Mouse (Mus musculus) heart, embryonic 11.5 days (tissue): ENCODE data around the gene Tnip3. TPM values are rescaled to one million over a fixed set of nuclear protein-coding genes. Genes with fewer than 3 reads are reported as not detected.

Source experiments
- ATAC-seq: fragments of 200-750 bp; cut with Nextera tagmentation; replicated peaks from 2 replicates; pipeline ENCODE4 v1.8.0; 2017; ENCODE audit warnings: moderate library complexity; ENCODE audit not compliant: insufficient number of reproducible peaks, low FRiP score, low TSS enrichment
- H3K27ac ChIP-seq: fragments of 300-500 bp; sonication (generic); 2 replicates; pipeline ENCODE4 v1.5.1; 2014; ENCODE audit warnings: mild to moderate bottlenecking, low read depth, low read length
- H3K27me3 ChIP-seq: fragments of 300-500 bp; sonication (generic); 2 replicates; pipeline ENCODE4 v1.6.1; 2014; ENCODE audit warnings: mild to moderate bottlenecking, low read length, mixed read lengths; ENCODE audit not compliant: control insufficient read depth, insufficient read depth
- H3K36me3 ChIP-seq: fragments of 300-500 bp; sonication (generic); 2 replicates; pipeline ENCODE4 v1.6.1; 2014; ENCODE audit warnings: mild to moderate bottlenecking, low read length, moderate library complexity, mixed read lengths; ENCODE audit not compliant: control insufficient read depth, insufficient read depth
- H3K4me1 ChIP-seq: fragments of 300-500 bp; sonication (generic); 2 replicates; pipeline ENCODE4 v1.6.1; 2014; ENCODE audit warnings: low read length; ENCODE audit not compliant: control insufficient read depth, insufficient read depth
- H3K4me2 ChIP-seq: fragments of 300-500 bp; sonication (generic); 2 replicates; pipeline ENCODE4 v1.6.1; 2014; ENCODE audit warnings: mild to moderate bottlenecking, moderate library complexity
- H3K4me3 ChIP-seq: fragments of 300-500 bp; sonication (generic); 2 replicates; pipeline ENCODE4 v1.5.1; 2014; ENCODE audit warnings: low read depth, low read length
- H3K9ac ChIP-seq: fragments of 300-500 bp; sonication (generic); 2 replicates; pipeline ENCODE4 v1.6.1; 2014; ENCODE audit warnings: mild to moderate bottlenecking, low read depth, low read length, moderate library complexity
- H3K9me3 ChIP-seq: fragments of 300-500 bp; sonication (generic); replicated peaks from 2 replicates; pipeline ENCODE4 v1.6.1; 2016; ENCODE audit warnings: low read length; ENCODE audit not compliant: control insufficient read depth
- WGBS: fragments of 180-500 bp; shearing (Covaris S2); extraction: QIAGEN DNeasy Blood & Tissue Kit; methylation state at CpG from one replicate; pipeline ENCODE4 v1.1.7; 2014; ENCODE audit not compliant: insufficient replicate concordance; 5-methylcytosine and 5-hydroxymethylcytosine counted together
- polyA plus RNA-seq: library from polyadenylated mRNA; unstranded; fragments of >200 nt; fragmentation: Nextera tagmentation; extraction: Ambion mirVana; gene quantifications from 2 replicates; pipeline ENCODE4 v1.2.1, GENCODE M21; 2014

Tnip3 gene
- 0.20 and 0.23 TPM in 2 replicates for polyA plus RNA-seq

DNA sequence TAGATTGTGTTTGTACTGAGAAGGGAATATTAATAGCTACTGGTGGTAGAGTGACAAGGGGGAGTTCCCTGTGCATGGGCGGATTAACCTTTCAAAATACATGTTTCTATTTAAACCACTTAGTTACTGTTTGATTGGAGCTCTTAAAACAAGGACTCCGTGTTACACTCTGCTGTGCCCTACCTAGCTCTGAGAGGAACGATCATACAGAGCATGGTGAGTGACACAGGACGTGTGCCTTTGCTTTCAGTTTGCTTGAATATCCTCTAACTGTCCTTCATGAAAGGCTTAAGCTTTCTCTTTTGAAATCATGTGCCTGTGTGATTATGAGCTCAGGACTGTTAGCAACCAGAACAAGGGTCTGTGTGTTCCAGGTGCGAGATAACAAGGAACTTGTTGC lies at the start of gene Tnip3:
Gene Tnip3, plus strand, starts transcription at position 122 of the 400 bp plus-strand sequence.
- no peaks in the 10 kb centered on the region for H3K27me3 ChIP-seq
- no peak within 1 kb of the TSS for H3K4me3 ChIP-seq
- no peaks in the 10 kb centered on the region for H3K36me3 ChIP-seq
- no peaks in the 10 kb centered on the region for H3K9me3 ChIP-seq
- no peak within 1 kb of the TSS for H3K27ac ChIP-seq
- no peak for ATAC-seq
- H3K4me1 ChIP-seq, result no peaks in the 10 kb centered on the region
- 58% methylated on average over 5 of the region's 5 CpGs for WGBS
- no peak within 1 kb of the TSS for H3K9ac ChIP-seq
- peak within 1 kb of the TSS; percentile 11; the same call in 1 of the 2 replicates for H3K4me2 ChIP-seq

DNA sequence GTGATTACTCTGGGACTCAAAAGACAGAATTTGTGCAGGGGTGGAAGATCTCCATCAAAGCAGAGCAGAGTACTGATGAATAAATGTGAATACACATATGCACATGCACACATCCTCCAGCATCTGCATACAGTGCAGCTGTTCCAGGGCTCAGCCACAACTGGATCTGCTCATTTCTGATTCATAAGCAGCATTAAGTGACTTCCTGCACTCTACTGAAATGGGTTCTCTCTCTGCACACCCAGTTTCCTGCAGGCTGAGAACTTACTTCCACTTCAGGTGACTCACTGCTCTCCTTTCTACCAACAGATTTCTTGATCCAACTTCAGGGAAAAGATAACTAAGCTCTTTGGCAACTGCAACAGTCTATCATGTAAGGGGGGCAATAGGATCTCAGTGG lies 26.3 kb upstream of the Tnip3 start:
- Histone ChIP-seq H3K9me3 (no peaks in the 10 kb centered on the region), H3K4me1 (no peaks in the 10 kb centered on the region)
- ATAC-seq, result no peak

DNA sequence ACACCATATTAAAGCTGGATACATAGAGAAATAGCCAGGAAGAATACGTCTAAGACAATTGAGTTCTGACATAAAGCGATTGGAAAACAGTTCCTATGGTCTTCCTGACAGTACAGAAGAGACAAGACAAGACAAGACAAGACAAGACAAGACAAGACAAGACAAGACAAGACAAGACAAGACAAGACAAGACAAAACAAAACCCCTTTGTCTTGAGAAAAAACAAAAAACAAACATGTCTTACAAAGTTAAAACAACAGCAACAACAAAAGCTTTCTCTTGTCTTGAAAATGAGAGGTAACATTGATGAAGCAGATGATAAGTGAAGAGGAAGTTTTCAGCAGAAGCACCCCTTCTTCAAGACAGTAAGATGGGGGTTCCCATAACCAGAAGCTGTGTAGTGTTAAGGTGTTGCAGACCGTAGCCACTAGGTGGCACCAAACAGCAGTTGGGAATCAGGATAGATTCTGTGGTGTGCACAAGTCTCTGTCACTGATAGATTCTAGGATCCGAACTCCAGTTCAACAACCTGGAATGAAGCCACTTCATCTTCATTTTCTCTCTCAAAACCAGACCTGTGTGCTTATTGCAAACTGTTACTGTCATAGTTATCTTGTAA lies 15.0 kb upstream of the Tnip3 start:
- no peaks in the 10 kb centered on the region for H3K27me3 ChIP-seq
- no peak overlapping the region for H3K9ac ChIP-seq
- H3K4me2 ChIP-seq, result no peak overlapping the region
- H3K4me1 ChIP-seq, result no peaks in the 10 kb centered on the region
- H3K36me3 ChIP-seq, result no peaks in the 10 kb centered on the region
- ATAC-seq, result no peak
- no peaks in the 10 kb centered on the region for H3K9me3 ChIP-seq
- WGBS, result 41% methylated on average over 4 of the region's 4 CpGs
- no peak overlapping the region for H3K27ac ChIP-seq
- no peak overlapping the region for H3K4me3 ChIP-seq

More for the DNA sequence above, 26.3 kb upstream of the Tnip3 start:
- H3K27me3 ChIP-seq, result no peaks in the 10 kb centered on the region
- H3K27ac ChIP-seq, result no peak overlapping the region
- H3K9ac ChIP-seq, result no peak overlapping the region
- H3K4me2 ChIP-seq, result no peak overlapping the region
- H3K36me3 ChIP-seq, result no peaks in the 10 kb centered on the region
- H3K4me3 ChIP-seq, result no peak overlapping the region

DNA sequence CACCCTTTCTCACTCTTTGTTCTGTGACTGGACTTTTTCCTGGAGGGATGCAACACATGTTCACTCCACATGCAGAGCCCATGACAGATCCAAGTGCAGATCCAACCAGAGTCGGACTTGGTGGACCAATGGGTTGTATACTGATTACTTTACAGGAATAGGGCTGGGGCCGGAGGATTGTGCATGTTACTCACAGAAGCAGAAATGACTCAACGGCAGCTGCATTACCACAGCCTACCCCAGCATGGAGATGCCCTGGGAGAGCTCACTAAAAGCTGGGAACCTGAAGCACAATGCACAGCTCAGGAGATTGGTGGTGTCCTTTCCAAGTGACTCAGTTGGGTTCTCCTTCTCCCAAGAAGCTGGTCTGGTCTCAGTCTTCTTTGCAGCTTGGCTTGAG lies 11.3 kb upstream of the Tnip3 start:
- no peak overlapping the region for H3K27ac ChIP-seq
- no peaks in the 10 kb centered on the region for H3K36me3 ChIP-seq
- no peaks in the 10 kb centered on the region for H3K27me3 ChIP-seq
- no peak overlapping the region for H3K9ac ChIP-seq
- no peaks in the 10 kb centered on the region for H3K9me3 ChIP-seq
- no peak overlapping the region for H3K4me3 ChIP-seq
- H3K4me1 ChIP-seq, result no peaks in the 10 kb centered on the region
- no peak for ATAC-seq
- H3K4me2 ChIP-seq, result no peak overlapping the region
- 84% methylated on average over 3 of the region's 3 CpGs for WGBS

DNA sequence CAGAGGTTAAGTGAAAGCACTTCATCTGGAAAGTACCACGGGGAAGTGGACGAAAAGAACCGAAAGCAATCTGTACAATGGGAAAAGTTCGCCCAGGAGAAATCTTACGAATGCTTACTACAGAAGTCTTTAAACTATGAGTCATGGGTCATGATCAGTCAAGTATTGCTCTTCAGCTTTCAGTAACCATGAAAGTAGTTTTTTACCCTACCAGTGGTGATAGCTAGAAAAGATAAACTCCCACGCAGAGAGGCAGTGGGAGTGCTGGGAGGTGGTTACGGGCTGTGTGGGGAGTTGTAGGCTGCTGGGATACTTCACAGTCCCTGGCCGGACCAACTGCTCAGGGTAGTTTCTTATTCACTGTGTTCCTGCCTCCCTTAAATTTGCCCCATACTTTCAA lies 8.4 kb upstream of the Tnip3 start:
- no peaks in the 10 kb centered on the region for H3K27me3 ChIP-seq
- H3K36me3 ChIP-seq, result no peaks in the 10 kb centered on the region
- no peak overlapping the region for H3K4me3 ChIP-seq
- no peaks in the 10 kb centered on the region for H3K4me1 ChIP-seq
- 60% methylated on average over 8 of the region's 8 CpGs for WGBS
- no peak overlapping the region for H3K27ac ChIP-seq
- no peak overlapping the region for H3K9ac ChIP-seq
- no peak for ATAC-seq
- H3K9me3 ChIP-seq, result no peaks in the 10 kb centered on the region
- H3K4me2 ChIP-seq, result no peak overlapping the region

DNA sequence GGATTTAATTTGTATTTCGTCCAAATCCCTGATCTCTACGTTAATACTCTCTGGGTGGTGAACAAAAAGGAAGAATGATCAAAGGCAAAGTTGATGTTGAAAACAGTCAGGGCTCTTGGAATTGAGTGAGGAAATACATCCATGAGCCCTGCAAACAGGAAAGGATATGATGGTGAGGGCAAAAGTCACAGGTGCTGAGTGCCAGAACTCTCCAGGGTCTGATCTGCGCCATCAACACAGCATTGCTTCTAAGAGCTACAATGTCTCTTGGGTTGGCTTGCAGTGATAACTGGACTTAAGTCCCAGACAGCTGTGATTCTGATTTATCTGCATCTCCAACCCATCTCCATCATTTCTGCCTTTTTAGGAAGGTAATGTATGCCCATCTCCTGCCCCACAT lies 4.3 kb upstream of the Tnip3 start:
- H3K27me3 ChIP-seq, result no peaks in the 10 kb centered on the region
- WGBS, result 85% methylated on average over 3 of the region's 3 CpGs
- no peak overlapping the region for H3K27ac ChIP-seq
- no peaks in the 10 kb centered on the region for H3K36me3 ChIP-seq
- no peak overlapping the region for H3K4me2 ChIP-seq
- no peaks in the 10 kb centered on the region for H3K9me3 ChIP-seq
- no peak overlapping the region for H3K9ac ChIP-seq
- ATAC-seq, result no peak
- no peaks in the 10 kb centered on the region for H3K4me1 ChIP-seq
- H3K4me3 ChIP-seq, result no peak overlapping the region

DNA sequence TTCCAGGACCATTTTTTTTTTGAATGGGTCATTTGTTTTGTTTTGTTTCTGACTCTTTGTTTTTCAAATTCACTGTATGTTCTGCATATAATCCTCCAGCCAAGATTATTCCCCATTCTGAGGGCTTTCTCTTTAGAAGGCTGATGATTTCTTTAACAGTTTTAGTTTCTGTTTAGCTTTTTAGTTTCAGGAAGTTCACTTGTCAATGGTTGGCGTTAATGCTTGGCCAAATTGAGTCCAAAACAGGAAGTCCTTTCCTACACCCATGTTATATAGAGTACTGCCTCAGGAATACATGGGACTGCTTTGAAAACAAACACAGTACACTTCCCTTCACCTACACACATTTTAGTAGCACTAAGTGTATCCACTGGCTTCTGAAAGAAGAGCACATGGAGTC lies 2.8 kb downstream of the Tnip3 start:
- no peak overlapping the region for H3K9ac ChIP-seq
- H3K4me3 ChIP-seq, result no peak overlapping the region
- H3K9me3 ChIP-seq, result no peaks in the 10 kb centered on the region
- H3K36me3 ChIP-seq, result no peaks in the 10 kb centered on the region
- no peak overlapping the region for H3K4me2 ChIP-seq
- H3K27me3 ChIP-seq, result no peaks in the 10 kb centered on the region
- H3K27ac ChIP-seq, result no peak overlapping the region
- no peaks in the 10 kb centered on the region for H3K4me1 ChIP-seq
- no peak for ATAC-seq
- WGBS, result 60% methylated on average over 1 of the region's 1 CpGs

DNA sequence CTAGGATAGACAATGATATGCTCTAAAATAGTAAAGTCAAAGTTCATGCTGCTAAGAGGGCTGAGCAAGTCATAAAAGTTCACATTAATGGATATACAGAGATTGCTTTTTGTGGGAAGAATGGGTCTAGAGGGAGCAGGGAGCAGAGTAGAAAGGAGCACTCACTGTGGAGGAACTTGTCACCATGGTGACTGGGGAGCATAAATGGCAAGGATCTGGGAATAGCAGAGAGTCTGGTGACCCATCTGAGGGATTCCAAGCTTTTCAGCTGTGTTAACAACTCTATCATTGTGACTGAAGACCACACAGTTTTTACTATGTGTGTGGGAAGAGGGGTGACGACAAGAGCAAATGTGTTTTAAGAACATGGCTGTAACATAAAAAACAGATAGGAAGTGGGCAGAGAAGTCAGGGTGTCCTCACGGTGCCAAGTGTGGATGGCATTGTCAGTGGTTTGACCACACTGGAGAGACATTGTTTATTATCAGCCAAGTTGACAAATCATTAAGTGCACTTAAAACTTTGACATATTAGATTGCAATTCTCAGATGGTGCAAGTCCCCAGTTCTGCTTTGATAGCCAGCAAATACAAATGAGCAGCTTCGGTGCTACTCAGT lies 6.2 kb downstream of the Tnip3 start:
- H3K4me2 ChIP-seq, result no peak overlapping the region
- H3K9me3 ChIP-seq, result no peaks in the 10 kb centered on the region
- H3K4me1 ChIP-seq, result no peaks in the 10 kb centered on the region
- H3K9ac ChIP-seq, result no peak overlapping the region
- H3K36me3 ChIP-seq, result no peaks in the 10 kb centered on the region
- H3K4me3 ChIP-seq, result no peak overlapping the region
- H3K27ac ChIP-seq, result no peak overlapping the region
- WGBS, result 66% methylated on average over 3 of the region's 3 CpGs
- H3K27me3 ChIP-seq, result no peaks in the 10 kb centered on the region
- no peak for ATAC-seq

DNA sequence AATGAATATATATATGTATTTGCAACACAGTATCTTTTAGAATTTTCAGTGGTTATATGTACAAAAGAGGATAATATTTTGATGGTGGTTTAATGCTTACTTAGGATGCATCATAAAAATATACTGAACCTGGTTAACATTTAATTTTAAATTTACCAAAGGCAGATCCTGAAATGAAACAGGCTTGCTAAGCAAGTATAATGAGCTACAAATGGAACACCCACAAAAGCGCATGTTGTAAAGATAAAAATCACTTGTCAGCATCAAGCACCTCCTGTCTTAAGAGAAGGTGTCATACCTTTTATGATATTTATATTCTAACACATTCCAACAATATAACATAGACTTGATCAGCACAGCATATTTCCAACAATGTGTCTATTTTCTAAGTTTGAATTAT lies 8.6 kb downstream of the Tnip3 start:
- no peak overlapping the region for H3K27ac ChIP-seq
- no peak for ATAC-seq
- no peak overlapping the region for H3K4me2 ChIP-seq
- 85% methylated on average over 1 of the region's 1 CpGs for WGBS
- no peak overlapping the region for H3K4me3 ChIP-seq
- no peaks in the 10 kb centered on the region for H3K4me1 ChIP-seq
- no peaks in the 10 kb centered on the region for H3K9me3 ChIP-seq
- H3K27me3 ChIP-seq, result no peaks in the 10 kb centered on the region
- no peaks in the 10 kb centered on the region for H3K36me3 ChIP-seq
- no peak overlapping the region for H3K9ac ChIP-seq
